In the genomic region with DNA sequence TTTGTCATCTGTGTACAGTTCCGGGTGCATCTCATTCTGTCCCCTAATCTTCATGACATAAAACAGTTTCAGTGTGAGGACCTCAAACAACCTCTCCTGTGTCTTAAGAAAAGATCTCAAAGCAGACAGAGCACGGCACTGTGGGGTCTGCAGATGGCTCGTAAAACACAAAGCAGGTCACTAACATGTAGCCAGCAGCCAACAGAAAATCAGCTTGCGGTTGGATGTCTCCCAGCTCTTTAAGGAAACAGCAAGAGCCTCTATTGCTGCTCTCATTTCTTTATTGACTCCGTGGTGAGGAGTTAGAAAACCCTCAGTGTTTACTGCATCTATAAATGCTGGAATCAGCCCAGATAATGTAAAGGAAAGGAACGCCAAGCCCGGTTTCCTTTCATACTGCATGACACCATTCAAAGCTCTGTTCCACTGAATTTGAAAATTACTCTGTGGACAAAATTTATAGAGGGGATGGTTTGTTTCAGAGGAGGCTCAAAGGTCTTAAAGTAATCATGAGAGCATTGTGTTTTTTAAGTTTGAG, we compare ENCODE assay signal across 20 mouse cellular contexts.
DNase-seq lines count a peak whose midpoint lies in the region; ATAC-seq and TF ChIP-seq lines count a peak whose summit lies in the region.
"Had no signal": no experiment of that assay in that cellular context is flagged by ENCODE, and none has a peak within 500 bp of the region (broad histone marks: within the 10 kb centered on the region; RNA-seq: fewer than 3 reads in every experiment).

No protein-coding gene starts in this region.

- WGBS in cerebellum, adult 2 months, result 25% methylated on average over 7 of the region's 7 CpGs
- WGBS in hindbrain, postnatal 0 days, result 41% methylated on average over 7 of the region's 7 CpGs
- 49% methylated on average over 7 of the region's 7 CpGs for WGBS in hindbrain, embryonic 16.5 days
- WGBS in midbrain, postnatal 0 days, result 62% methylated on average over 7 of the region's 7 CpGs
- 63% methylated on average over 7 of the region's 7 CpGs for WGBS in midbrain, embryonic 16.5 days

- H3K4me3 ChIP-seq in cerebellum, adult 2 months (replicated peaks; ENCODE audit: insufficient read depth, low read depth, low read length), result no peak overlapping the region
- no peak overlapping the region for H3K4me3 ChIP-seq in hindbrain, postnatal 0 days (ENCODE audit: low read length)
- H3K4me3 ChIP-seq in hindbrain, embryonic 16.5 days (ENCODE audit: low read length), result no peak overlapping the region
- no peak overlapping the region for H3K4me3 ChIP-seq in midbrain, postnatal 0 days (ENCODE audit: low read depth, low read length)
- no peak overlapping the region for H3K4me3 ChIP-seq in midbrain, embryonic 16.5 days (ENCODE audit: low read depth, low read length)
- H3K4me3 ChIP-seq: embryonic facial prominence, embryonic 12.5 days; heart, adult 2 months; heart, embryonic 13.5 days; left cerebral cortex, adult 2 months; liver, embryonic 13.5 days; megakaryocyte, embryonic 14.5 days had no signal

- peak; percentile 49 to 54 for DNase-seq in cerebellum, postnatal 14 days
- no peak for DNase-seq in cerebellum, adult 2 months
- peak; percentile 32 for DNase-seq in hindbrain, postnatal 0 days (ENCODE audit: low spot score)
- peak; percentile 45 for DNase-seq in midbrain, postnatal 0 days (ENCODE audit: low spot score)
- no peak for DNase-seq in frontal cortex, postnatal 36 days (ENCODE audit: low spot score in 2 of 2)
- no peak for DNase-seq in kidney, adult 11 months
- DNase-seq: gastrocnemius, postnatal 36 days; heart, adult 2 months; heart, postnatal 14 days; kidney, adult 18-20 months; liver, embryonic 13.5 days; lung, adult 2 months; lung, postnatal 36 days; right cerebral cortex, postnatal 25 days had no signal

- no peaks in the 10 kb centered on the region for H3K36me3 ChIP-seq in hindbrain, postnatal 0 days (ENCODE audit: insufficient read depth, low read length)
- no peaks in the 10 kb centered on the region for H3K36me3 ChIP-seq in hindbrain, embryonic 16.5 days (ENCODE audit: control insufficient read depth, insufficient read depth, low read length)
- H3K36me3 ChIP-seq in midbrain, postnatal 0 days (ENCODE audit: insufficient read depth, low read length), result no peaks in the 10 kb centered on the region
- no peaks in the 10 kb centered on the region for H3K36me3 ChIP-seq in midbrain, embryonic 16.5 days (ENCODE audit: control insufficient read depth, insufficient read depth, low read length)
- H3K36me3 ChIP-seq: embryonic facial prominence, embryonic 12.5 days; heart, embryonic 13.5 days; liver, embryonic 13.5 days had no signal

- TF ChIP-seq POLR2A in cerebellum, adult 2 months (IDR thresholded peaks at IDR 0.05; ENCODE audit: borderline replicate concordance, insufficient read depth, low read length), result no peak

- H3K9ac ChIP-seq in hindbrain, postnatal 0 days (replicated peaks; ENCODE audit: low read length), result 0 out of 2 replicates have a peak overlapping the region, but pooled peaks have one; percentile 24
- H3K9ac ChIP-seq in hindbrain, embryonic 16.5 days (ENCODE audit: low read depth, low read length), result no peak overlapping the region
- peak overlapping the region; percentile 36; the same call in 1 of the 2 replicates for H3K9ac ChIP-seq in midbrain, postnatal 0 days (replicated peaks; ENCODE audit: low read length, poor library complexity, severe bottlenecking)
- H3K9ac ChIP-seq in midbrain, embryonic 16.5 days (ENCODE audit: low read depth, low read length), result no peak overlapping the region
- H3K9ac ChIP-seq: heart, embryonic 13.5 days; liver, embryonic 13.5 days had no signal

- H3K4me1 ChIP-seq in cerebellum, adult 2 months (ENCODE audit: control insufficient read depth, insufficient read depth, low read length), result no peaks in the 10 kb centered on the region
- no peaks in the 10 kb centered on the region; the same call in 1 of the 2 replicates for H3K4me1 ChIP-seq in hindbrain, postnatal 0 days (ENCODE audit: insufficient read depth, low read length)
- H3K4me1 ChIP-seq in hindbrain, embryonic 16.5 days (ENCODE audit: control insufficient read depth, insufficient read depth, low read depth, low read length), result no peaks in the 10 kb centered on the region
- no peaks in the 10 kb centered on the region for H3K4me1 ChIP-seq in midbrain, postnatal 0 days (ENCODE audit: insufficient read depth, low read length)
- H3K4me1 ChIP-seq in midbrain, embryonic 16.5 days (ENCODE audit: control insufficient read depth, insufficient read depth, low read length), result no peaks in the 10 kb centered on the region
- H3K4me1 ChIP-seq: embryonic facial prominence, embryonic 12.5 days; heart, embryonic 13.5 days; liver, embryonic 13.5 days; megakaryocyte, embryonic 14.5 days had no signal

- H3K27ac ChIP-seq in cerebellum, adult 2 months (ENCODE audit: insufficient read depth, low read length), result no peak overlapping the region
- 0 out of 2 replicates have a peak overlapping the region, but pooled peaks have one; percentile 26 for H3K27ac ChIP-seq in hindbrain, postnatal 0 days
- H3K27ac ChIP-seq in hindbrain, embryonic 16.5 days (ENCODE audit: low read depth, low read length), result no peak overlapping the region
- peak overlapping the region; percentile 9; the same call in 1 of the 2 replicates for H3K27ac ChIP-seq in midbrain, postnatal 0 days (ENCODE audit: low read depth, low read length)
- no peak overlapping the region for H3K27ac ChIP-seq in midbrain, embryonic 16.5 days (ENCODE audit: low read length)
- H3K27ac ChIP-seq: embryonic facial prominence, embryonic 12.5 days; heart, adult 2 months; heart, embryonic 13.5 days; left cerebral cortex, adult 2 months; liver, embryonic 13.5 days had no signal

- H3K27me3 ChIP-seq in cerebellum, adult 2 months (ENCODE audit: control insufficient read depth, insufficient read depth, low read length), result no peaks in the 10 kb centered on the region
- no peaks in the 10 kb centered on the region for H3K27me3 ChIP-seq in hindbrain, postnatal 0 days (ENCODE audit: insufficient read depth, low read length)
- no peaks in the 10 kb centered on the region for H3K27me3 ChIP-seq in hindbrain, embryonic 16.5 days (replicated peaks; ENCODE audit: control insufficient read depth, insufficient read depth, low read length)
- no peaks in the 10 kb centered on the region for H3K27me3 ChIP-seq in midbrain, postnatal 0 days (ENCODE audit: insufficient read depth, low read length)
- no peaks in the 10 kb centered on the region for H3K27me3 ChIP-seq in midbrain, embryonic 16.5 days (ENCODE audit: control insufficient read depth, insufficient read depth, low read depth, low read length)
- H3K27me3 ChIP-seq: embryonic facial prominence, embryonic 12.5 days; heart, embryonic 13.5 days; liver, embryonic 13.5 days; megakaryocyte, embryonic 14.5 days had no signal

- TF ChIP-seq CTCF in cerebellum, adult 2 months (IDR thresholded peaks at IDR 0.05; ENCODE audit: borderline replicate concordance, insufficient read depth, low read depth, low read length), result no peak
- no peak for TF ChIP-seq CTCF in hindbrain, postnatal 0 days (IDR thresholded peaks at IDR 0.05; ENCODE audit: low read depth)
- TF ChIP-seq CTCF in midbrain, postnatal 0 days (IDR thresholded peaks at IDR 0.05), result no peak

- ATAC-seq in hindbrain, postnatal 0 days, result no peak
- no peak for ATAC-seq in hindbrain, embryonic 16.5 days
- no peak for ATAC-seq in midbrain, postnatal 0 days (ENCODE audit: low FRiP score)
- ATAC-seq in midbrain, embryonic 16.5 days, result no peak

- no peak overlapping the region for H3K4me2 ChIP-seq in hindbrain, postnatal 0 days (ENCODE audit: low read depth, low read length)
- no peak overlapping the region for H3K4me2 ChIP-seq in hindbrain, embryonic 16.5 days (ENCODE audit: low read length)
- no peak overlapping the region for H3K4me2 ChIP-seq in midbrain, postnatal 0 days (ENCODE audit: low read depth, low read length, poor library complexity, severe bottlenecking)
- no peak overlapping the region for H3K4me2 ChIP-seq in midbrain, embryonic 16.5 days (ENCODE audit: low read length)
- H3K4me2 ChIP-seq: embryonic facial prominence, embryonic 12.5 days; heart, embryonic 13.5 days; liver, embryonic 13.5 days had no signal

- H3K9me3 ChIP-seq in hindbrain, postnatal 0 days (ENCODE audit: low read length), result no peaks in the 10 kb centered on the region
- H3K9me3 ChIP-seq in hindbrain, embryonic 16.5 days (ENCODE audit: control insufficient read depth, low read length), result no peaks in the 10 kb centered on the region
- no peaks in the 10 kb centered on the region for H3K9me3 ChIP-seq in midbrain, postnatal 0 days (ENCODE audit: low read length)
- H3K9me3 ChIP-seq in midbrain, embryonic 16.5 days (replicated peaks; ENCODE audit: control insufficient read depth, low read length, poor library complexity, severe bottlenecking), result no peaks in the 10 kb centered on the region
- H3K9me3 ChIP-seq: heart, embryonic 13.5 days had no signal

Comparison
In these comparisons a context has a peak if more than half of its experiments do, and no peak if none do; other contexts are left out.
1. DNase-seq: peak in cerebellum, postnatal 14 days (2 of 2), hindbrain, postnatal 0 days (single experiment) and midbrain, postnatal 0 days (single experiment); none in cerebellum, adult 2 months (0 of 2), frontal cortex, postnatal 36 days (0 of 2) and kidney, adult 11 months (single experiment).
2. H3K27ac ChIP-seq: peak in hindbrain, postnatal 0 days (single experiment) and midbrain, postnatal 0 days (single experiment); none in cerebellum, adult 2 months (single experiment), hindbrain, embryonic 16.5 days (single experiment) and midbrain, embryonic 16.5 days (single experiment).
3. H3K9ac ChIP-seq: peak in hindbrain, postnatal 0 days (single experiment) and midbrain, postnatal 0 days (single experiment); none in hindbrain, embryonic 16.5 days (single experiment) and midbrain, embryonic 16.5 days (single experiment).